Mouse (Mus musculus): Measurements from ENCODE around the gene Ppp4r4.
"Not testable (repeated sequence)": the region's sequence is repeated elsewhere in the genome, so short reads cannot be mapped to it uniquely, and the experiment has no call there.

Gene Ppp4r4

GRCm38 (mm10) chr12:103532649-103533395, 739 bp downstream of the Ppp4r4 start:
- DNase-seq (ENCODE audit: low spot score): peak; percentile 12

GRCm38 (mm10) chr12:103540429-103540828, 8.3 kb downstream of the Ppp4r4 start:
- no peak for DNase-seq (ENCODE audit: low spot score)

GRCm38 (mm10) chr12:103543351-103543750, 11.3 kb downstream of the Ppp4r4 start:
- DNase-seq (ENCODE audit: low spot score): no peak

- DNase-seq (ENCODE audit: low spot score): no peak
Measured at GRCm38 (mm10) chr12:103544213-103544612, 12.1 kb downstream of the Ppp4r4 start.

GRCm38 (mm10) chr12:103547438-103547837, 15.4 kb downstream of the Ppp4r4 start:
- no peak for DNase-seq (ENCODE audit: low spot score)

- DNase-seq (ENCODE audit: low spot score): no peak
Measured at GRCm38 (mm10) chr12:103548526-103548925, 16.4 kb downstream of the Ppp4r4 start.

GRCm38 (mm10) chr12:103550047-103550446, 18.0 kb downstream of the Ppp4r4 start:
- no peak for DNase-seq (ENCODE audit: low spot score)

GRCm38 (mm10) chr12:103551422-103551821, 19.3 kb downstream of the Ppp4r4 start:
- no peak for DNase-seq (ENCODE audit: low spot score)

GRCm38 (mm10) chr12:103552506-103552905, 20.4 kb downstream of the Ppp4r4 start:
- DNase-seq (ENCODE audit: low spot score): no peak

- no peak for DNase-seq (ENCODE audit: low spot score)
Measured at GRCm38 (mm10) chr12:103553497-103553896, 21.4 kb downstream of the Ppp4r4 start.

GRCm38 (mm10) chr12:103556856-103557255, 24.8 kb downstream of the Ppp4r4 start:
- DNase-seq (ENCODE audit: low spot score): no peak

- DNase-seq (ENCODE audit: low spot score): no peak
Measured at GRCm38 (mm10) chr12:103564726-103565125, 32.6 kb downstream of the Ppp4r4 start.

GRCm38 (mm10) chr12:103565151-103565550, 33.1 kb downstream of the Ppp4r4 start:
- no peak for DNase-seq (ENCODE audit: low spot score)

GRCm38 (mm10) chr12:103567129-103567528, 35.0 kb downstream of the Ppp4r4 start:
- DNase-seq (ENCODE audit: low spot score): no peak

- no peak for DNase-seq (ENCODE audit: low spot score)
Measured at GRCm38 (mm10) chr12:103569690-103570089, 37.6 kb downstream of the Ppp4r4 start.

GRCm38 (mm10) chr12:103578148-103578547, 46.1 kb downstream of the Ppp4r4 start:
- not testable (repeated sequence) for DNase-seq (ENCODE audit: low spot score)

- no peak for DNase-seq (ENCODE audit: low spot score)
Measured at GRCm38 (mm10) chr12:103583771-103584170, 51.7 kb downstream of the Ppp4r4 start.

GRCm38 (mm10) chr12:103598411-103598810, 66.3 kb downstream of the Ppp4r4 start:
- DNase-seq (ENCODE audit: low spot score): peak; percentile 50

- no peak for DNase-seq (ENCODE audit: low spot score)
Measured at GRCm38 (mm10) chr12:103600364-103600763, 68.3 kb downstream of the Ppp4r4 start.

GRCm38 (mm10) chr12:103601839-103602238, 69.8 kb downstream of the Ppp4r4 start:
- DNase-seq (ENCODE audit: low spot score): no peak

- no peak for DNase-seq (ENCODE audit: low spot score)
Measured at GRCm38 (mm10) chr12:103615141-103615540, 83.1 kb downstream of the Ppp4r4 start.

- no peak for DNase-seq (ENCODE audit: low spot score)
Measured at GRCm38 (mm10) chr12:103615734-103616133, 83.7 kb downstream of the Ppp4r4 start.

- DNase-seq (ENCODE audit: low spot score): no peak
Measured at GRCm38 (mm10) chr12:103616860-103617261, 84.8 kb downstream of the Ppp4r4 start.

GRCm38 (mm10) chr12:103631203-103631612, 99.1 kb downstream of the Ppp4r4 start, which contains the start of gene Serpina10:
Gene Serpina10 (minus strand): TSS chr12:103631444.
- no peak for DNase-seq (ENCODE audit: low spot score)
